Mouse (Mus musculus): Measurements from ENCODE around the gene Rdh8.

DNA sequence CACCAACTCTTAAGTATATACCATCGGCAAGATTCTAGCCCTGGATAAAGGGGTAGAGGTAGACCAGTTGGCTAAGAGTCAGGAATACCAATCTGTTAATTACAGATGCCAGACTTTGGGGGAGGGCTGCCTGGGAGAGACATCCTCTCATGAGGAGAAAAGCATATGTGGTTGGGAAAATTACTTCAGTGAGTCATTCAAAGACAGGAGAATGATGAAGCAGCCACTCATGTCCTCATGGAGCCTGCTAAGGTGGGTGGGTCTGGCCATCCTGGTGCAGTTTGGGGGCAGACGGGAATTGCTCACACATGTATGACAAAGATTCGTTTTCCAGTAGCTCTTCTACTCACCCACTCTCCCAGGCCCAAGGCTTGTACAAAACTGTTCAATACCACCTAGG is 4.5 kb downstream of the Rdh8 start:
- TF ChIP-seq POLR2A (IDR thresholded peaks at IDR 0.05; ENCODE audit: control insufficient read depth, low read depth, low read length) (no peak), CTCF (IDR thresholded peaks at IDR 0.05; ENCODE audit: control insufficient read depth, insufficient read depth, insufficient replicate concordance, low read depth, low read length) (no peak)

Measured in testis, adult 2 months (tissue).